ENCODE assay signal across 22 mouse cellular contexts in genomic region chr4:86040921-86041320, GRCm38 (mm10).
DNase-seq lines count a peak whose midpoint lies in the region; TF ChIP-seq lines count a peak whose summit lies in the region.
"Had no signal": no experiment of that assay in that cellular context is flagged by ENCODE, and none has a peak within 500 bp of the region (broad histone marks: within the 10 kb centered on the region; RNA-seq: fewer than 3 reads in every experiment).

No protein-coding gene starts in this region.

- no peak overlapping the region for H3K4me3 ChIP-seq in kidney, adult 2 months (ENCODE audit: insufficient read depth, low read depth, low read length)
- no peak overlapping the region for H3K4me3 ChIP-seq in myocyte
- H3K4me3 ChIP-seq: heart, adult 2 months; layer of hippocampus, adult 2 months; liver, embryonic 12.5 days; neural tube, embryonic 12.5 days had no signal

- H3K36me3 ChIP-seq in kidney, adult 2 months (ENCODE audit: control insufficient read depth, insufficient read depth, low read length): no peaks in the 10 kb centered on the region
- H3K36me3 ChIP-seq in myocyte (ENCODE audit: control insufficient read depth, insufficient read depth): no peaks in the 10 kb centered on the region
- H3K36me3 ChIP-seq: liver, embryonic 12.5 days; neural tube, embryonic 12.5 days had no signal

- H3K79me2 ChIP-seq in myocyte (ENCODE audit: control insufficient read depth, insufficient read depth): no peaks in the 10 kb centered on the region

- TF ChIP-seq CTCF in kidney, adult 2 months (conservative IDR thresholded peaks at IDR 0.05; ENCODE audit: insufficient read depth, insufficient read length, low read depth, low read length): no peak

- no peak for TF ChIP-seq POLR2A in kidney, adult 2 months (IDR thresholded peaks at IDR 0.05; ENCODE audit: low read depth, low read length)
- TF ChIP-seq POLR2A in myocyte (IDR thresholded peaks at IDR 0.05; ENCODE audit: insufficient read length, low read depth): no peak

- no peak overlapping the region for H3K27ac ChIP-seq in kidney, adult 2 months (ENCODE audit: insufficient read depth, low read depth, low read length)
- H3K27ac ChIP-seq: heart, adult 2 months; hindbrain, postnatal 0 days; kidney, postnatal 0 days; layer of hippocampus, adult 2 months; liver, embryonic 12.5 days; neural tube, embryonic 12.5 days had no signal

- WGBS in kidney, adult 2 months: 40% methylated on average over 8 of the region's 8 CpGs

- H3K27me3 ChIP-seq in kidney, adult 2 months (replicated peaks; ENCODE audit: control insufficient read depth, insufficient read depth, low read length): no peaks in the 10 kb centered on the region
- no peaks in the 10 kb centered on the region for H3K27me3 ChIP-seq in myocyte (ENCODE audit: control insufficient read depth, insufficient read depth, insufficient read length)
- H3K27me3 ChIP-seq: CH12.LX; liver, embryonic 12.5 days; neural tube, embryonic 12.5 days had no signal

- peak; percentile 19 for DNase-seq in embryo, embryonic 10 days (ENCODE audit: low spot score)
- no peak for DNase-seq in embryo, embryonic 11 days
- peak; percentile 21 for DNase-seq in kidney, postnatal 14 days
- DNase-seq in kidney, adult 2 months: no peak
- peak; percentile 46 for DNase-seq in NIH3T3 (ENCODE audit: low read depth)
- no peak for DNase-seq in urinary bladder, adult 18-20 months (ENCODE audit: low spot score in 2 of 2)
- no peak for DNase-seq in right cerebral cortex, postnatal 14 days
- DNase-seq: adrenal gland, postnatal 14 days; cerebellum, adult 11-12 months; cerebellum, postnatal 36 days; heart, adult 2 months; left cerebral cortex, postnatal 4 days; lung, adult 2 months; lung, postnatal 36 days; thymus, postnatal 36 days had no signal

- peak overlapping the region; percentile 79 for H3K4me2 ChIP-seq in myocyte (ENCODE audit: low read depth)
- H3K4me2 ChIP-seq: liver, embryonic 12.5 days; neural tube, embryonic 12.5 days had no signal

- no peaks in the 10 kb centered on the region for H3K4me1 ChIP-seq in kidney, adult 2 months (ENCODE audit: control insufficient read depth, insufficient read depth, low read length)
- H3K4me1 ChIP-seq: liver, embryonic 12.5 days; neural tube, embryonic 12.5 days had no signal

- no peak overlapping the region for H3ac ChIP-seq in myocyte (ENCODE audit: control insufficient read depth, insufficient read length)

TF ChIP-seq in myocyte, 11 proteins besides CTCF, POLR2A, EP300 and RAD21:
- TF ChIP-seq USF1 (IDR thresholded peaks at IDR 0.05; ENCODE audit: low read depth): no peak
- peak in 1 of 3 experiments; percentile 63 for TF ChIP-seq MYOG (IDR thresholded peaks at IDR 0.05; ENCODE audit: control insufficient read depth in 1 of 3, insufficient read depth in 1 of 3, insufficient read length in 2 of 3, low read depth in 2 of 3)
- TF ChIP-seq MYOD1 (IDR thresholded peaks at IDR 0.05; ENCODE audit: control insufficient read depth in 1 of 3, insufficient read length in 2 of 3, low read depth in 2 of 3): peak in 2 of 3 experiments; percentile 3 to 47
- TF ChIP-seq TCF3 (IDR thresholded peaks at IDR 0.05; ENCODE audit: insufficient read length, low read depth): peak; percentile 12

Comparison
In these comparisons a context has a peak if more than half of its experiments do, and no peak if none do; other contexts are left out.
1. DNase-seq: peak in embryo, embryonic 10 days (single experiment), kidney, postnatal 14 days (single experiment) and NIH3T3 (single experiment); none in embryo, embryonic 11 days (single experiment), kidney, adult 2 months (single experiment), urinary bladder, adult 18-20 months (0 of 2) and right cerebral cortex, postnatal 14 days (single experiment).